Mouse (Mus musculus) retina, embryonic 14.5 days (tissue): ENCODE measurements at regions not wholly inside any gene's neighbourhood (a gene's known extent, or its start where the extent isn't known, plus 50 kb on each side); places are given as distances from the start of the nearest gene placed in this dataset.

Source experiments
- DNase-seq: peaks from one replicate; pipeline ENCODE4 v3.0.0-alpha.2; 2015; ENCODE audit warnings: low spot score

DNA sequence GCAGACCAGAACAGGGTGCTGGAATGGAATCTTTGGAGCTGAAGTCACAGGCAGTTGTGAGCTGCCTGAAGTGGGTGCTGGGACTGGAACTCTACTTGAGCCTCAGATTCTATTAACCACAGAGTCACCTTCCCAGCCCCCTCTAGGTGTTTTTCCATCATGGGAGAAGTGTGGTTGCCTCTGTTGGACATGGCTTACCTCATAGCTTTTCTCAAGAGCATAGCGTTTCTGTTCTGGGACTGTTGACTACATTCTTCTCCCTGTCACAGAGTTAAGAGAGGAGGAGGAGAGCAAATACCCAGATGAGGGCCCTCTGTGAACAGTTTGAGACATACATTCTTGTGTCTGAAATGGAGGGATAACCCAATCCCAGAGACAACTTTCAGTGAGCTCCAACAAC lies 81.5 kb upstream of the Tas2r119 start:
- no peak for DNase-seq

DNA sequence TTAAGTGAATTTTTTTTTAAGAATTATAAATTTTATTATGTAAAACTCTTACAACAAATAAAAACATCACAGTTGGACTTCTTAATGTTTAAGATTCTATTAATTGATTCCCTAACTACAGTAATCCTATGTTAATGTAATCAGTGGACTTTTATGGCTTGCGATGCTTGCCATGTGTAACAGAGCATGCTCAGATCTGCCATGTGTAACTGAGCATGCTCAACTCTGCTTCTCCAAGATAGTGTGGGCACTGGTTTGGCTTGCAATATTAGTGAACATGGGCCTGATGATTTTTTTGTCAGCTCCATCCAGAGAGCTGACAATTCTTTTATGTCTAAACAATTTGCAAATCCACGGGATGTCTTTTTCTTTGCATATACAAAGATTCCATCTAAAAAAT lies 66.4 kb upstream of the Tas2r119 start:
- DNase-seq, result no peak
